Mouse (Mus musculus) neural tube, embryonic 14.5 days (tissue): ENCODE measurements at regions not wholly inside any gene's neighbourhood (a gene's known extent, or its start where the extent isn't known, plus 50 kb on each side); places are given as distances from the start of the nearest gene placed in this dataset.
A peak's percentile ranks its signal among the peaks of the same experiment; 100 is the strongest.

Experiments used
- ATAC-seq: fragments of 200-750 bp; cut with Nextera tagmentation; 2 replicates; pipeline ENCODE4 v1.8.0; 2017; ENCODE audit warnings: low read depth, mild to moderate bottlenecking, moderate TSS enrichment, moderate library complexity
- H3K27ac ChIP-seq: fragments of 300-500 bp; sonication (generic); 2 replicates; pipeline ENCODE4 v1.5.1; 2014; ENCODE audit warnings: low read depth, mild to moderate bottlenecking, control low read depth, low read length, moderate library complexity, mixed read lengths
- H3K27me3 ChIP-seq: fragments of 300-500 bp; sonication (generic); 2 replicates; pipeline ENCODE4 v1.6.1; 2014; ENCODE audit warnings: low read length; ENCODE audit not compliant: control insufficient read depth, insufficient read depth
- H3K36me3 ChIP-seq: fragments of 300-500 bp; sonication (generic); 2 replicates; pipeline ENCODE4 v1.6.1; 2014; ENCODE audit warnings: low read length, mixed read lengths; ENCODE audit not compliant: control insufficient read depth, insufficient read depth
- H3K4me1 ChIP-seq: fragments of 300-500 bp; sonication (generic); 2 replicates; pipeline ENCODE4 v1.6.1; 2014; ENCODE audit warnings: low read length; ENCODE audit not compliant: control insufficient read depth, insufficient read depth
- H3K4me2 ChIP-seq: fragments of 300-500 bp; sonication (generic); 2 replicates; pipeline ENCODE4 v1.6.1; 2014; ENCODE audit warnings: mild to moderate bottlenecking, low read depth, low read length, control low read depth
- H3K4me3 ChIP-seq: fragments of 300-500 bp; sonication (generic); 2 replicates; pipeline ENCODE4 v1.5.1; 2014; ENCODE audit warnings: low read depth, low read length, control low read depth, mixed read lengths
- H3K9ac ChIP-seq: fragments of 300-500 bp; sonication (generic); replicated peaks from 2 replicates; pipeline ENCODE4 v1.6.1; 2014; ENCODE audit warnings: low read depth, mild to moderate bottlenecking, control low read depth, low read length, mixed read lengths
- H3K9me3 ChIP-seq: fragments of 300-500 bp; sonication (generic); 2 replicates; pipeline ENCODE4 v1.6.1; 2016; ENCODE audit warnings: low read length; ENCODE audit not compliant: control insufficient read depth
- WGBS: fragments of 180-500 bp; shearing (Covaris S2); extraction: QIAGEN DNeasy Blood & Tissue Kit; methylation state at CpG from one replicate; pipeline ENCODE4 v1.1.7; 2014; 5-methylcytosine and 5-hydroxymethylcytosine counted together

DNA sequence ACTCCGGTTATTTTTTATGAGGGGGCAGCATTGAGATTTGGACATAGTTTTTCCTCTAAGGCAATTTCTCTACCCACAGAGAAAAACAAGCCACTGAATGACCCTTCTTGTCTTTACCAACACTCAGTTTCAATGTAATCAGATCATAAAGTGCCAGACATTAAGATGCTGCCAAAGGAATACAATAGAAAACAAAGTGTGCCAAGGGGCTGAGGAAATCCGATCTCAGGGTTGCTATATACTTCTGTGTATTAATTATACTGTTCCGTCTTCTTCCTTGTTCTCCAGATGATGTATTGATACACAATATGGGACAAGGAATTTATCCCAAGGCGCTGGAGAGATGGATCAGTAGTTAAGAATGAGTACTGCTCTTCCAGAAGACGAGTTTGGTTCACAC lies 222.9 kb upstream of the Pitx2 start:
- Histone ChIP-seq H3K4me2 (no peak overlapping the region), H3K9ac (no peak overlapping the region), H3K9me3 (no peaks in the 10 kb centered on the region), H3K27me3 (no peaks in the 10 kb centered on the region), H3K4me1 (no peaks in the 10 kb centered on the region), H3K36me3 (no peaks in the 10 kb centered on the region), H3K27ac (no peak overlapping the region), H3K4me3 (no peak overlapping the region)
- ATAC-seq, result no peak
- WGBS, result 91% methylated on average over 5 of the region's 5 CpGs

- WGBS, result 81% methylated on average over 13 of the region's 17 CpGs
- no peaks in the 10 kb centered on the region for H3K9me3 ChIP-seq
- no peak overlapping the region for H3K4me3 ChIP-seq
- no peaks in the 10 kb centered on the region for H3K36me3 ChIP-seq
- no peak overlapping the region for H3K27ac ChIP-seq
- no peaks in the 10 kb centered on the region for H3K4me1 ChIP-seq
- no peaks in the 10 kb centered on the region for H3K27me3 ChIP-seq
- no peak overlapping the region for H3K9ac ChIP-seq
- no peak for ATAC-seq
- H3K4me2 ChIP-seq, result no peak overlapping the region
These were observed 209.3 kb upstream of the Pitx2 start for GRCm38 (mm10) chr3:128990183-128990912.

- H3K36me3 ChIP-seq, result no peaks in the 10 kb centered on the region
- no peaks in the 10 kb centered on the region for H3K4me1 ChIP-seq
- no peaks in the 10 kb centered on the region for H3K27me3 ChIP-seq
- H3K9me3 ChIP-seq, result no peaks in the 10 kb centered on the region
- H3K27ac ChIP-seq, result no peak overlapping the region
- H3K4me2 ChIP-seq, result no peak overlapping the region
- H3K9ac ChIP-seq, result no peak overlapping the region
- H3K4me3 ChIP-seq, result no peak overlapping the region
- ATAC-seq, result no peak
- WGBS, result 45% methylated on average over 7 of the region's 7 CpGs
These were observed 196.8 kb upstream of the Pitx2 start for GRCm38 (mm10) chr3:129002866-129003265.

DNA sequence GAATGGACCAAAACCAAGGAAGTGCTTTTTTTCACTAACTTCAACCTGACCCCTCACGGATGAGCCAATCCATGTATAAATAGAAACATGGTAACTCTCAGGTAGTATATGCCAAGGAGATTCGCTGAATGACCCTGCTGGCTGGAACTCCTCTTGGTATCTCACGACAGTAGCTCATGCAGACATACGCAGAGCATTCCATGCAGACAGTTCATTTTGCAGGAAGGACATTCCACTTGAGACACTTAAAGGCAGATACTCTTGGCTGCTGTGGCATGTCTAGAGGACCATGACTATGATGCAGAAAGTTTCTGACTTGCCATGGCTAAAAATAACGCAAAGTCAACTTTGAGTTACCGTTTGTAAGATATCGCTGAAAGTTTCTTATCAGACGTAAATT lies 195.6 kb upstream of the Pitx2 start:
- Histone ChIP-seq H3K27me3 (no peaks in the 10 kb centered on the region), H3K36me3 (no peaks in the 10 kb centered on the region), H3K27ac (no peak overlapping the region), H3K9me3 (no peaks in the 10 kb centered on the region), H3K9ac (no peak overlapping the region), H3K4me2 (no peak overlapping the region), H3K4me3 (no peak overlapping the region), H3K4me1 (no peaks in the 10 kb centered on the region)
- WGBS, result 94% methylated on average over 8 of the region's 8 CpGs
- ATAC-seq, result no peak

GRCm38 (mm10) chr3:129038877-129039276 lies 160.8 kb upstream of the Pitx2 start:
- H3K4me2 ChIP-seq, result no peak overlapping the region
- no peak overlapping the region for H3K4me3 ChIP-seq
- ATAC-seq, result no peak
- no peaks in the 10 kb centered on the region for H3K36me3 ChIP-seq
- H3K27ac ChIP-seq, result no peak overlapping the region
- H3K27me3 ChIP-seq, result no peaks in the 10 kb centered on the region
- H3K9me3 ChIP-seq, result no peaks in the 10 kb centered on the region
- H3K4me1 ChIP-seq, result no peaks in the 10 kb centered on the region
- 89% methylated on average over 2 of the region's 2 CpGs for WGBS
- H3K9ac ChIP-seq, result no peak overlapping the region

DNA sequence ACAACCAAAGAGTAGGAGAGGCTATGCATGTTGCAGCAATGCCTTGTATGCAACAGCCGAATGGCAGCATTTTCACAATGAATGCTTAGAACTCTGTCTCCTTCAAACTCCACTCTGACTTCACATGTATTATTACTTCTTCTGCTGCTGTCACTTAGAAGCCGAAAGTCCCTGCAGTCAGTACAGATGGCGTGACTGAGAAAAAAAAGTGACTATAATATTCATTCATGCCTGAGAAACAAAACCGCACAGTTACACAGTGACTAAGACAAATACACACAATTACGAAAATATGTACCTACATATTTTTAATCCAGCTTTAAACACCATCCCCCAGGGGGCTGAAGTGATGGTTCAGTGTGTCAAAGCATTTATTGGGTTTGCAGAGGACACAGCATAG lies 154.8 kb upstream of the Pitx2 start:
- Histone ChIP-seq H3K9me3 (no peaks in the 10 kb centered on the region), H3K4me2 (no peak overlapping the region), H3K4me3 (no peak overlapping the region), H3K27ac (no peak overlapping the region), H3K9ac (no peak overlapping the region), H3K27me3 (no peaks in the 10 kb centered on the region), H3K36me3 (no peaks in the 10 kb centered on the region), H3K4me1 (no peaks in the 10 kb centered on the region)
- ATAC-seq, result no peak
- 89% methylated on average over 5 of the region's 5 CpGs for WGBS

GRCm38 (mm10) chr3:129049899-129050597 lies 149.6 kb upstream of the Pitx2 start:
- Histone ChIP-seq H3K36me3 (no peaks in the 10 kb centered on the region), H3K4me2 (no peak overlapping the region), H3K27me3 (no peaks in the 10 kb centered on the region), H3K4me1 (no peaks in the 10 kb centered on the region), H3K4me3 (no peak overlapping the region), H3K9me3 (no peaks in the 10 kb centered on the region), H3K27ac (no peak overlapping the region), H3K9ac (no peak overlapping the region)
- WGBS, result 95% methylated on average over 3 of the region's 3 CpGs
- ATAC-seq, result no peak

- Histone ChIP-seq H3K9ac (no peak overlapping the region), H3K4me3 (no peak overlapping the region), H3K36me3 (no peaks in the 10 kb centered on the region), H3K27ac (no peak overlapping the region; the same call in 1 of the 2 replicates), H3K4me2 (peak overlapping the region; percentile 39), H3K27me3 (no peaks in the 10 kb centered on the region), H3K9me3 (no peaks in the 10 kb centered on the region), H3K4me1 (peaks cover 8% of the 10 kb centered on the region; the same call in 1 of the 2 replicates)
- 16% methylated on average over 19 of the region's 19 CpGs for WGBS
- peak; percentile 86 for ATAC-seq
These were observed 134.0 kb upstream of the Pitx2 start for GRCm38 (mm10) chr3:129065457-129066364.
